Mouse (Mus musculus): ENCODE measurements at regions not wholly inside any gene's neighbourhood (a gene's known extent, or its start where the extent isn't known, plus 50 kb on each side); places are given as distances from the start of the nearest gene placed in this dataset.

DNA sequence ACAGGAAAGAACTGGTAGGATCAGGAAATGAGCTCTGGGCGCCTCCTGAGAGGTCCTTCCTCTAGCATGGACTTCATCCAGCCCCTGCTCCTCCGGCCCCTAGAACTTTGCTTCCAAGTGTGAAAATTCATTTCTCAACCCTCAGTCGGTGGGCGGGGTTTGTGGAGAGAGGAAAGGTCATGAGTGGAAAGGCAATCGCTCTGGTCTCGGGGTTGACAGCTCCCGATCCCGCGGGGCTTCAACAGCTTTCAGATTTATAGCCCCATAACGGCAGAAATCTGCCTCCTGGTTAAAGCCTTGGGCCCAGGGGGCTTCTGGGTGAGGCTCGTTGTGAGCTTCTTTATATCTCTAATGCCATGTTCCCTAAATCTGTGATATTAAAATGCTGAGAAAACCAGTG is 184.2 kb upstream of the Spaca1 start:
- H3K36me3 ChIP-seq: no peaks in the 10 kb centered on the region
- no peak overlapping the region for H3K9ac ChIP-seq
- H3K9me3 ChIP-seq: no peaks in the 10 kb centered on the region
- H3K4me1 ChIP-seq: no peaks in the 10 kb centered on the region
- H3K4me2 ChIP-seq: no peak overlapping the region
- no peak overlapping the region for H3K27ac ChIP-seq
- no peak overlapping the region for H3K4me3 ChIP-seq
- 29% methylated on average over 11 of the region's 11 CpGs for WGBS
- no peak for ATAC-seq (ENCODE audit: insufficient number of reproducible peaks, low FRiP score, low TSS enrichment, low read depth)
- no peaks in the 10 kb centered on the region; the same call in 1 of the 2 replicates for H3K27me3 ChIP-seq

DNA sequence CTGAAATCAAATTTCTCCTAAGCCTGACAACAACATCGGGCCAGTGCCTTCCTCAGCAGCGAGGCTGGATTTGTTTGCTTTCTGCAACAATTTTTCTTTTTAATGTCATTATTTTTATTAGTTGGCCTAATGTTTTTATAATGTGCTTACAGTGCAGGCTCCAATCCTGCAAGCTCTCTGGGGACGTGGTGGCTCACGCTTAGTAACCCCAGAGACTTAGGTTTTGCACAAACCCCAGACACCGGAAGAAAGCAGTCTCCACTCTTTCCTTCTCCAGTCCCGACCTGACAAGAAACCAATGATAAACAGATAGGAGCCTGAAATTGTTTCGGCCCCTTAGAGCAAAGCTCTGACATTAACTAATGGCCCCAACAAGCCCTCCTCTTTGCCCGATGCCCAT is 184.7 kb upstream of the Spaca1 start:
- H3K36me3 ChIP-seq: no peaks in the 10 kb centered on the region
- ATAC-seq (ENCODE audit: insufficient number of reproducible peaks, low FRiP score, low TSS enrichment, low read depth): no peak
- WGBS: 58% methylated on average over 8 of the region's 8 CpGs
- H3K4me3 ChIP-seq: no peak overlapping the region
- H3K4me2 ChIP-seq: no peak overlapping the region
- H3K27me3 ChIP-seq: no peaks in the 10 kb centered on the region; the same call in 1 of the 2 replicates
- no peaks in the 10 kb centered on the region for H3K9me3 ChIP-seq
- no peak overlapping the region for H3K27ac ChIP-seq
- H3K4me1 ChIP-seq: no peaks in the 10 kb centered on the region
- no peak overlapping the region for H3K9ac ChIP-seq

- 67% methylated on average over 3 of the region's 3 CpGs for WGBS
- Histone ChIP-seq H3K27ac (no peak overlapping the region), H3K27me3 (no peaks in the 10 kb centered on the region; the same call in 1 of the 2 replicates), H3K4me3 (no peak overlapping the region), H3K4me2 (no peak overlapping the region), H3K9me3 (no peaks in the 10 kb centered on the region), H3K4me1 (peaks cover 4% of the 10 kb centered on the region; the same call in 1 of the 2 replicates), H3K36me3 (no peaks in the 10 kb centered on the region), H3K9ac (no peak overlapping the region)
- no peak for ATAC-seq (ENCODE audit: insufficient number of reproducible peaks, low FRiP score, low TSS enrichment, low read depth)
Observed at GRCm38 (mm10) chr4:34237791-34238190, 187.8 kb upstream of the Spaca1 start.

DNA sequence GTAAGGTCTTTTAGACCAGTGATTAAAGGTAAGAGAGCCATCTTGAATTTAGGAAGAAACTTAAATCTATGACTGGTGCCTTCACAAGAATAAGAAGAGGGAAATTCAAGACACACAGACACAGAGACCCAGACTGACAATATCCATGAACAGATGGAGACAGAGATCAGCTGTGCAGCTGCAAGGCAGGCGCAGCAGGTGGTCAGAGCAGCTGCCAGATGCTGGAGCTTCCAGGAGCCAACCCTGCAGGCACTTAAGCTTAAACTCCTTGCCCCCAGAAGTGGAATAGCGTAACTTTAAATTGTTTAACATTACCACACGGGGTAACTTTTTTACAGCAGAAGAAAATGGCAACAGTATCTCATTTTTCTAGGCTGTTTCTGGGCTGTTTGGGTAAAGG is 189.6 kb upstream of the Spaca1 start:
- Histone ChIP-seq H3K4me3 (no peak overlapping the region), H3K9ac (no peak overlapping the region), H3K27ac (no peak overlapping the region), H3K4me1 (peaks cover 4% of the 10 kb centered on the region; the same call in 1 of the 2 replicates), H3K9me3 (no peaks in the 10 kb centered on the region), H3K27me3 (no peaks in the 10 kb centered on the region; the same call in 1 of the 2 replicates), H3K4me2 (no peak overlapping the region), H3K36me3 (no peaks in the 10 kb centered on the region)
- no peak for ATAC-seq (ENCODE audit: insufficient number of reproducible peaks, low FRiP score, low TSS enrichment, low read depth)
- 28% methylated on average over 3 of the region's 3 CpGs for WGBS

DNA sequence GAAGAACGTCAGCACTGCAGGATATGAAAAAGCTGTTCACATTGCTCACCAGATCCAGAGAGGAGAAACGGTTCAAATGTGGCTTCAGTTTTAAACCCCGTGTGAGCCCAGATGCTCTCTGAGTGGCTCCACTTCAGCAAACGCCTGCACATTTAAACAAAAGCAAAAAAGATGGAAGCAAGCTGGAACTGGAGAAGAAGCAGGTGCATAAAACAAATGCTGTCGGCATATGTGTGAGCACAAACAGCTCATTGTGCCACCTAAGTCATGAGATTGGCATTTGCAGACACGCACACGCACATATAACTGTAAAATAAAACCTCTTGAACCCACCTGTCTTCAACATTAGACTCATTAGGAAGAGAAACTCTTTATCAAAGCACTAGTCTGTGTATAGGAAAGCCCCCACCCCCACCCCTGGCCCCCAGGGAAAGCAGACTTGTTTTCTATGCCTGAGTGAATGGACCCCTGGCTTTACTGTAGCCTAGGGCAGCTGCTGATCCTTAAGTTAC is 191.1 kb upstream of the Spaca1 start:
- no peak overlapping the region for H3K4me3 ChIP-seq
- 23% methylated on average over 7 of the region's 7 CpGs for WGBS
- no peaks in the 10 kb centered on the region for H3K36me3 ChIP-seq
- no peaks in the 10 kb centered on the region for H3K9me3 ChIP-seq
- H3K27ac ChIP-seq: no peak overlapping the region
- H3K4me1 ChIP-seq: peaks cover 4% of the 10 kb centered on the region; the same call in 1 of the 2 replicates
- H3K27me3 ChIP-seq: no peaks in the 10 kb centered on the region; the same call in 1 of the 2 replicates
- H3K9ac ChIP-seq: no peak overlapping the region
- H3K4me2 ChIP-seq: no peak overlapping the region
- ATAC-seq (ENCODE audit: insufficient number of reproducible peaks, low FRiP score, low TSS enrichment, low read depth): no peak

DNA sequence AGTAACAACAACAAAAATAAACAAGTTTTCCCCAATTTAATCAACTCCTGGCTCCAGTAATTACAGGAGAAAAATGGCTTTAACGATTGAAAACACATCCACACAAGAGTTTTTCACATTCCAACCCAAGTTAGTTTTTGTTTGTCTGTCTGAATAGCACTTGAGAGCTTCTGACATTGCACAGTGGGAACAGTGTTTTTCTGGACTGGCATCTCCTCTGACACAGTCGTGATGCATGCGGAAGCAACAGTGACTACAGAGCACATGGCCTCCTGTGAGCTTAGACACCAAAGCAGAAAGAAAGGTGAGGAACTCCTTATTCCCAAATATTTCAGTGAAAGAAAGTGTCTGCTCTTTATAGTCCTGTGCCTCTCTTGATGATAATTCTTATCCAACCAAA is 191.7 kb upstream of the Spaca1 start:
- Histone ChIP-seq H3K27ac (no peak overlapping the region), H3K27me3 (no peaks in the 10 kb centered on the region; the same call in 1 of the 2 replicates), H3K9ac (no peak overlapping the region), H3K36me3 (no peaks in the 10 kb centered on the region), H3K9me3 (no peaks in the 10 kb centered on the region), H3K4me1 (peaks cover 4% of the 10 kb centered on the region; the same call in 1 of the 2 replicates), H3K4me3 (no peak overlapping the region), H3K4me2 (no peak overlapping the region)
- no peak for ATAC-seq (ENCODE audit: insufficient number of reproducible peaks, low FRiP score, low TSS enrichment, low read depth)
- 42% methylated on average over 3 of the region's 3 CpGs for WGBS

- H3K4me2 ChIP-seq: no peak overlapping the region
- H3K27ac ChIP-seq: no peak overlapping the region
- no peaks in the 10 kb centered on the region for H3K27me3 ChIP-seq
- H3K9ac ChIP-seq: no peak overlapping the region
- no peaks in the 10 kb centered on the region for H3K9me3 ChIP-seq
- H3K4me1 ChIP-seq: no peaks in the 10 kb centered on the region
- H3K4me3 ChIP-seq: no peak overlapping the region
- H3K36me3 ChIP-seq: no peaks in the 10 kb centered on the region
- ATAC-seq (ENCODE audit: insufficient number of reproducible peaks, low FRiP score, low TSS enrichment, low read depth): no peak
Observed at GRCm38 (mm10) chr4:34259444-34259843, 209.5 kb upstream of the Spaca1 start.

DNA sequence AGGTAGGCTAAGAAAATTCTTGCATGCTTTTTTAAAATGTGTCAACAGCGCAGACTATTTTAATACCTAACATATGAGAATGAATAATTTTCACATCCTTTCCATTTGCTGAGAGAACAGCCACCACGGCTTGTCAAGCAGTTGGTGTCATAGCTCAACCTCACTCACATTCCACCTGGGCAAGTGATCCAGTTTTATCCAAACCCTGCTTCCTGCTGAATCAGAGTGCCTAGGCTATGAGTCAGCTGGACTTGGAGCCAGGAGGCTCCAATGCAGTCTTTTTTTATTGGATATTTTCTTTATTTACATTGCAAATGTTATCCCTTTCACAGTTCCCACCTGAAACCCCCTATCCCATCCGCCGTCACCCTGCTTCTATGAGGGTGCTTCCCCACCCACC is 210.5 kb upstream of the Spaca1 start:
- Histone ChIP-seq H3K4me1 (no peaks in the 10 kb centered on the region), H3K4me2 (no peak overlapping the region), H3K27me3 (no peaks in the 10 kb centered on the region), H3K36me3 (no peaks in the 10 kb centered on the region), H3K9ac (no peak overlapping the region), H3K9me3 (no peaks in the 10 kb centered on the region), H3K27ac (no peak overlapping the region), H3K4me3 (no peak overlapping the region)
- 85% methylated on average over 4 of the region's 4 CpGs for WGBS
- no peak for ATAC-seq (ENCODE audit: insufficient number of reproducible peaks, low FRiP score, low TSS enrichment, low read depth)

- Histone ChIP-seq H3K9me3 (no peaks in the 10 kb centered on the region), H3K27me3 (no peaks in the 10 kb centered on the region), H3K36me3 (no peaks in the 10 kb centered on the region), H3K27ac (no peak overlapping the region), H3K4me2 (no peak overlapping the region), H3K4me3 (no peak overlapping the region), H3K4me1 (no peaks in the 10 kb centered on the region), H3K9ac (no peak overlapping the region)
- WGBS: 65% methylated on average over 6 of the region's 6 CpGs
- ATAC-seq (ENCODE audit: insufficient number of reproducible peaks, low FRiP score, low TSS enrichment, low read depth): no peak
Observed at GRCm38 (mm10) chr4:34261809-34262208, 211.8 kb upstream of the Spaca1 start.

DNA sequence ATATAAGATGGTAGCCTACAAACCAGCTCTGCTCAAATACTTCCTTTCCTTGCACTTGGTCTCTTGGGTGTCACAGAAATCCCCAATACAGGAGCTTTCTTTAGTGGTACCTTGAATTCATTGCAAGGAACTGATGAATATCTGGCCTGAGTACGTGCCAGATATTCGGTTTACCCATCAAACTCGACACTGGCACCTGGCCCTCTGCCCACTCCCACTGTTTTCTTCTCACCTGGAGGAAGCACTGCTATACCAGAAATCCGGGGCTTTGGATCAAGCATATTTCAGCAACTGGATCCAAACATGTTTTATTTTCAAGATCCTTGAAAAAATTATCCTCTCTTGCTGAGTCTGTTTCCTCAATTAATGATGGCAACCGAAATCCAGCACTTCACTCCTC is 214.4 kb upstream of the Spaca1 start:
- ATAC-seq (ENCODE audit: insufficient number of reproducible peaks, low FRiP score, low TSS enrichment, low read depth): no peak
- no peaks in the 10 kb centered on the region for H3K9me3 ChIP-seq
- no peak overlapping the region for H3K27ac ChIP-seq
- no peaks in the 10 kb centered on the region for H3K36me3 ChIP-seq
- no peaks in the 10 kb centered on the region for H3K4me1 ChIP-seq
- H3K4me3 ChIP-seq: no peak overlapping the region
- no peak overlapping the region for H3K9ac ChIP-seq
- no peak overlapping the region for H3K4me2 ChIP-seq
- WGBS: 81% methylated on average over 5 of the region's 5 CpGs
- no peaks in the 10 kb centered on the region for H3K27me3 ChIP-seq

GRCm38 (mm10) chr4:34274316-34274715 is 224.3 kb upstream of the Spaca1 start:
- Histone ChIP-seq H3K36me3 (no peaks in the 10 kb centered on the region), H3K9me3 (no peaks in the 10 kb centered on the region), H3K4me2 (no peak overlapping the region), H3K4me1 (no peaks in the 10 kb centered on the region), H3K9ac (no peak overlapping the region), H3K4me3 (no peak overlapping the region), H3K27me3 (no peaks in the 10 kb centered on the region), H3K27ac (no peak overlapping the region)
- ATAC-seq (ENCODE audit: insufficient number of reproducible peaks, low FRiP score, low TSS enrichment, low read depth): no peak
- 48% methylated on average over 3 of the region's 3 CpGs for WGBS

DNA sequence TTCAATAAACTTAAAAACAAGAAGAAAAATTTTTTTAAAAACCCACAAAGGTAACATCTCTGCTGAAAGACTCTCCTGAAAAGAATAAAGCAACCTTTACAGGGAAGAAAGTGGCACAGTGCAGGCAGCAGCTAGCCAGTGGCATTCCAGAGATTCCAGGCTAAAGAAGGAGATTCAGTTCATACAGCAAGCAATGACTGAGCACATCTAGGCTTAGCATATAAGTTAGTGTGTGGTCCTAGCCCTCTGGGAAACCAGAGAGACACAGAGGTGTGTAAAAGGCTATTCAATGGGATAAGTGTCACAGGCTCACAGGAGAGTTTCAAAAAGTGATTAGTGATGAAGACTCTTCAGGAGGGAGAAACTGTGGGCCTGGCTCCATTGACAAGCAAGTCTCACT is 225.4 kb upstream of the Spaca1 start:
- Histone ChIP-seq H3K9me3 (no peaks in the 10 kb centered on the region), H3K36me3 (no peaks in the 10 kb centered on the region), H3K27me3 (no peaks in the 10 kb centered on the region), H3K27ac (no peak overlapping the region), H3K4me1 (no peaks in the 10 kb centered on the region), H3K4me3 (no peak overlapping the region), H3K9ac (no peak overlapping the region), H3K4me2 (no peak overlapping the region)
- ATAC-seq (ENCODE audit: insufficient number of reproducible peaks, low FRiP score, low TSS enrichment, low read depth): no peak

GRCm38 (mm10) chr4:34302504-34303108 is 248.1 kb upstream of the Akirin2 start:
- WGBS: 14% methylated on average over 4 of the region's 4 CpGs
- H3K36me3 ChIP-seq: no peaks in the 10 kb centered on the region
- no peaks in the 10 kb centered on the region for H3K27me3 ChIP-seq
- no peak for ATAC-seq (ENCODE audit: insufficient number of reproducible peaks, low FRiP score, low TSS enrichment, low read depth)
- H3K27ac ChIP-seq: no peak overlapping the region
- H3K9ac ChIP-seq: no peak overlapping the region
- H3K4me2 ChIP-seq: no peak overlapping the region
- H3K4me1 ChIP-seq: no peaks in the 10 kb centered on the region
- H3K9me3 ChIP-seq: no peaks in the 10 kb centered on the region
- H3K4me3 ChIP-seq: no peak overlapping the region

Measured in limb, embryonic 15.5 days (tissue).